14 mouse cellular contexts compared by ENCODE assay signal in genomic region chr3:140477670-140478208, GRCm38 (mm10).
"Had no signal": no experiment of that assay in that cellular context is flagged by ENCODE, and none has a peak within 500 bp of the region (broad histone marks: within the 10 kb centered on the region; RNA-seq: fewer than 3 reads in every experiment).

No protein-coding gene starts in this region.

- H3K27me3 ChIP-seq: intestine, embryonic 15.5 days; liver, embryonic 15.5 days had no signal

- H3K36me3 ChIP-seq: intestine, embryonic 15.5 days; limb, embryonic 10.5 days; liver, embryonic 15.5 days had no signal

- ATAC-seq: intestine, embryonic 15.5 days had no signal

- H3K9me3 ChIP-seq: intestine, embryonic 15.5 days; limb, embryonic 10.5 days; liver, embryonic 15.5 days had no signal

- H3K9ac ChIP-seq: intestine, embryonic 15.5 days; liver, embryonic 15.5 days; lung, embryonic 14.5 days had no signal

- H3K27ac ChIP-seq: intestine, embryonic 15.5 days; layer of hippocampus, adult 2 months; limb, embryonic 10.5 days; liver, embryonic 15.5 days had no signal

- DNase-seq: kidney, adult 18-20 months; kidney, postnatal 10 days; kidney, postnatal 4 days; lung, embryonic 14.5 days; lung, postnatal 10 days; lung, postnatal 4 days; right cerebral cortex, postnatal 25 days; thymus, postnatal 36 days had no signal

- H3K4me1 ChIP-seq: intestine, embryonic 15.5 days; limb, embryonic 10.5 days; liver, embryonic 15.5 days had no signal

- H3K4me3 ChIP-seq: intestine, embryonic 15.5 days; layer of hippocampus, adult 2 months; limb, embryonic 10.5 days; liver, embryonic 15.5 days; myocyte had no signal

- H3K4me2 ChIP-seq: intestine, embryonic 15.5 days; liver, embryonic 11.5 days; liver, embryonic 15.5 days; lung, embryonic 14.5 days had no signal
